Mouse (Mus musculus): ENCODE results near the gene Armh1. TPM values are rescaled to one million over a fixed set of nuclear protein-coding genes. Genes with fewer than 3 reads are reported as not detected.

Armh1 gene
- under 1 TPM; 0.26 to 0.40 TPM for total RNA-seq (2021)
- long read RNA-seq, experiment 1 = 0 reads
- long read RNA-seq, experiment 2, partial matches to known transcripts = 1 of 1 reads
- long read RNA-seq, experiment 2, other reads (novel, unspliced or antisense) = 0 of 1 reads

GRCm38 (mm10) chr4:117251801-117252316 is at the start of gene Armh1, which contains the start of gene Tmem53:
Gene Armh1, minus strand, starts transcription at chr4:117252125.
Gene Tmem53, plus strand, starts transcription at chr4:117251951.
- peak; percentile 71 to 80 for DNase-seq (ENCODE audit: low spot score in 2 of 2)

GRCm38 (mm10) chr4:117299921-117300320 is 48.0 kb upstream of the Armh1 start:
- DNase-seq (ENCODE audit: low spot score in 2 of 2) = no peak

DNA sequence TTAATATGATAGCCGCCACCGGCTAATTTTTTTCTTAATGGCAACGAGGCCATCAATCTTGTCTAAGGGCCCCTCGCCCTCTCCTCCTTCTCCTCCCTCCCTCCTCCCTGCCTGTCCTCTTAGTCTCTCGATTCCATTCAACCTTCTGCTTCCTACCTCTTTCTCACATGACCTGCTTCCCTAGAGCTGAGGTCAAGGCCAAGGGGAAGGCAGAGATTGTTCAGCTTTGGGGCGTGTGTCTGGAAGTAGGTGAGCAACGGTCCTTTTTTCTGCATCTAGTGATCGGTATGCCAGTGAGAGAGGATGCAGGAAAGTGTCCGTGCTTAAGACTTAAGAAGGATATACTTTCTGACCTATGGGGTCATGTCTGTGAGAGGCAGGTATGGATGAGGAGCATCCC is 45.9 kb upstream of the Armh1 start:
- no peak for DNase-seq (ENCODE audit: low spot score in 2 of 2)

GRCm38 (mm10) chr4:117296849-117297593 is 45.1 kb upstream of the Armh1 start:
- DNase-seq (ENCODE audit: low spot score in 2 of 2) = no peak

DNA sequence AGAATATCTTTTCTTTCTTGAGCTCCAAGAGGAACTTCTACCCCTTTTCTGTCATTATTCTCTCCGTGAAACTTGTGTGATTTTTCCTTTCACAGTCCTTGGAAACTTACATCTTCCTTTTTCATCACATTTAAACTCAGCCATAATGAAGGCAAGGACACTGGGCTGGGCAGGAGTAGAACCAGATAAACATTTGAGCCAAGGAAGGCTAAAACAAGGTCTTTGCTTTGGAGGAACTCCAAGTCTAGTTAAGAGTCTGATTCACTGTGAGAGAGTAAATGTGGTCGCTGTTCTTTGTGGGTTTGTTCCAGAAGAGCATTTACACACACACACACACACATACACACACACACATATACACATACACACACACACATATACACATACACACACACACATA is 39.8 kb upstream of the Armh1 start:
- no peak for DNase-seq (ENCODE audit: low spot score in 2 of 2)

- DNase-seq (ENCODE audit: low spot score in 2 of 2) = peak; percentile 73 to 77
Measured at GRCm38 (mm10) chr4:117288927-117289801, 37.2 kb upstream of the Armh1 start.

DNA sequence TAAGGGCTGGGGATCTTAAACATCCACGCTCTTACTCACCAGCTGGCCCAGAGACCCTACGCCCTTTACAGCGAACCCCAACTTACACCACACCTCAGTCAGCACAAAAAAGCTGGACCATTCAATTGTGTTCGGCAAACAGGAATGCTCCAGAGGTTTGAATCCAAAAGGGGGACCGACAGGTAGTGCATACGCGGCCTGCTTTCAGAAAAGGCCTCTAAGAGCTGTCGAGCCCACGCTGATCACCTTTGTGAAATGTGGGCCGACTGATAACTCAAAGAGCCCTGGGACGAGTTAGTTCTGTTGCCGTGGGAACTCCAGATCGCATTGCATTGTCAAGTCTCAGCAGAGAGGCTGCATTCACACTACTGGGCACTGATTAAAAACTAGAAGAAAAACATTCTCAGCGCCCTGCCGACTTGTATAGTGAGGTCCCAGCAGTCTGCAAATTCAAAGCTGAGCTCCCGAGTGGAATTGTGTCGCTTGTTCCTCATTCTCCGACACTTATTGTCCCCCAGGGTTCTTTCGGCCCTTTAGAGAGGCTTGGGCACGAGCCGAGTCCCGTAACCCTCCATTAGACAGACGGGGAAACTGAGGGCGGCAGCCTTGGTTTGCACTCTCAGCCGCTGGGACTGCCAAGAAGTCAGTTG is 36.5 kb upstream of the Armh1 start:
- DNase-seq (ENCODE audit: low spot score in 2 of 2) = no peak

- no peak for DNase-seq (ENCODE audit: low spot score in 2 of 2)
Measured at GRCm38 (mm10) chr4:117284363-117284762, 32.4 kb upstream of the Armh1 start.

DNA sequence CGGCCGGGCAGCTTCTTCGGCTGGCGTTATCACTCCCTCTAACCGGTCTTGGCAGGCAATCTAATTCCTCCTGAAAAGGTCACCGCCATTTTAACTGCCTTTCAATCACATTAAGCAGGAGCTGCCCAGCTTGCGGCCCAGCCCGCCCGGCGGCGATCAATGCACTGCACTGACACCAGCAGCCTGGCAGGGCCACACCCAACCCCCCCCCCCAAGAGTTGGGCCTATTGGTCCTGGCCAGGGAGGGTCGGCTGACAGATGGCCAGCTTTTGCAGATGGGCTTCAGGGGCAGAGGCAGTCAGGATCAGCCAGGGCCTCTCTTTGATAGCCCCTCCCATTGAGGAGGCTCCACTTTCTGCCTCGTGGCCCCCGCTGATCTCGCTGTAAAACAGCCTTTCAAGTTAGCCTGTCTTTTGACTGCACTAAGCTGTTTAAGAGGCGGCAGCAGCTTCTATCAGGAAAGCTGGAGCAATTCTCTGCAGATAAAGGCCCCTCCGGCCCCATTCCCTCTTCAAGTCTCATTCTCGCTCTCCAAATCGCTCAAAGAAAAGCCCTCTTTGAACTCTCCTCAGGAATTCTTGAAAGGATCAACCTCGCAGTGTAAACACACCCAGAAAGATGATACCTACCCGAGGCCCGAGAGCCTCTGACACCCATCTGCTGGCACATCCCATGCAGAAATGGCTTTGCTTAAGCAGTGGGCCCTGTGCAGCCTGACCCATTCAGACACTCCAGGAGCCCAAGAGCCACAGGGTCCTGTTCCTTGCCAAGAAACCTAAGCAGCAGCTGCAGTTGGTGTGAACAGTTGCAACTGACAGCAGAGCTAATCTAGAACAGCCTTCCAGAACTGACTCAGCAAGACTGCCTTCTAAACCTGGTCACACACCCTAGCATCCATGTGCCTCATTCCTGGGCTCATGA is 31.6 kb upstream of the Armh1 start:
- DNase-seq (ENCODE audit: low spot score in 2 of 2) = no peak

- no peak for DNase-seq (ENCODE audit: low spot score in 2 of 2)
Measured at GRCm38 (mm10) chr4:117281090-117281845, 29.3 kb upstream of the Armh1 start.

DNA sequence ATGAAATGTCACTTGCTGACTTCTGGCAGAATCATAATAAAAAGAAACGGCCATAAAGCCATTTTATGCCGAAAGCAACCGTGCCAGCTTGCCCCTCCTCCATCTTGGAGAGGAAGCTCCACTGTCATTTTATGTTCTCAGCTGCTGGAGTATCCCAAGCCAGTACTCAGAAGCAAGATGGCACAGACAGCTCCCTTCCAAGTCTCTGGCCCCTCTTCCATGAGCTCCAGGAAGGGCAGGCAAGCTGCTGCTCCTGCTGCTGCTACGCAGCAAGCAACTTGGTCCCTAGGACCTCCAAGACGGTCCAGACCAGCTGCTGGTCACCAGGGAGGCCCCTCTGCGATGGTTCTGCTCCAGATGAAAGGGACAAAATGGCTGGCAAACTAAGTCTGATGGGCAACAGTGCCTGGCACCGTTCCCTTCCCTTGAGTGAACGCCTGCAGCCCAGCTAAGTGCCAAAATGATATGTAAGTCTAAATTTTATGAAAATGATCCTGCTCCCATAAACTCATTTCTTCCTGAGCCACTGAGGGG is 28.5 kb upstream of the Armh1 start:
- DNase-seq (ENCODE audit: low spot score in 2 of 2) = no peak

DNA sequence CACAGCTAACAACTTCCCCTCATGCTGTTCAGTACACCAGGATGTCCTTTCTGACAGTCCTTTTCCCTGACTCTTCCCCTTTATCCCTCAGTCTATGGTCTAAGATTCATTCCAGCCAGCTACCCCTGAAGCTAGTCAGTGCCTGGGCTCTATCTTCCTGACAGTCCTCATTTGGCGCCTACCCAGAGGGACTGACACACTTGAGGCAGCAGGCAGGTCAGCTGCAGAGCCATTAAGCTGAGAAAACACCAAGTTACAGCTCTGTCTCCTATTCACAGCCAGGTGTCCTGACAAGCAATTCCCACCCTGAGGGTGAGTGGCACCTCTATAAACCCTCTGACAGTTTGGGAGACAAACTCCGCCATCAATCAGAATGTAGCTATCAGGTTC is 27.3 kb upstream of the Armh1 start:
- DNase-seq (ENCODE audit: low spot score in 2 of 2) = no peak

- DNase-seq (ENCODE audit: low spot score in 2 of 2) = no peak
Measured at GRCm38 (mm10) chr4:117278381-117279252, 26.7 kb upstream of the Armh1 start.

DNA sequence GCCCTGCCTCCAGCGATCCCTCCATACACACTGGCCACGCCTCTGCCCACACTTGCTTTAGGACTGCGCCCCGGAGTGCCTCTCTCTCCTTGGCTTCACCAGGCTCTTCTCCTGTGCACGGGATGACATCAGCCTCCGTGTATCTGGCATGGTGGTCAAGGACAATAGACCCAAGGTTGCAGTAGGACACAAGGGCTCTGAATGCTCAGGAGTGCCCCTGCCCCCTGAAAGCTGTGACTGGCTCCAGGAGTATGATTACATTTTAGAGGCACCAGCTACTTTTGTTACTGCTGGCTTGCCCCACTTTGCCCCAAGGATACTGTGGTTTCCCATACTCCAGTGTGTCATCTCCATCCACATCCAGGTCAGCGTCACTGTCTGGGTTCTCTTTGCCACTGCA is 25.8 kb upstream of the Armh1 start:
- DNase-seq (ENCODE audit: low spot score in 2 of 2) = no peak

GRCm38 (mm10) chr4:117277021-117277420 is 25.1 kb upstream of the Armh1 start:
- no peak for DNase-seq (ENCODE audit: low spot score in 2 of 2)

DNA sequence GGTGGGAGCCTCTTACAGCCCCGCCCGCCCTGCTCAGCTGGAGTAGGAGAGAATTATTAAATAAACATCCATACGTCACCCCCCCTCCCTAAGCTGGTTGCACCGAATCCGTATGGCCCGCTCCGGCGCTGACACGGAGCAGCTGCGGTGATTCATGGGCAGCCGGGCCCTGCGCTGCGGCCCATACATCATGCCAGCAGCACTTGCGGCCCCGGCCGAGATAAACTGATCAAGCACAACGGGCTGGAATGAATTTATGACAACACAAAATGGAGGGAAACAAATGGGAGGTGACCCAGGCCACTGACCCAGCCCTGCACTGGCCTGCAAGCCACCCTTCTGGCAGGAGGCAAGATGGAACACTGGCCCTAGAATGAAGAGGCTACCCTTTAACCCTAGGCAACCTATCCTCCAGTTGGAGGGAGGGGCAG is 24.4 kb upstream of the Armh1 start:
- DNase-seq (ENCODE audit: low spot score in 2 of 2) = no peak

DNA sequence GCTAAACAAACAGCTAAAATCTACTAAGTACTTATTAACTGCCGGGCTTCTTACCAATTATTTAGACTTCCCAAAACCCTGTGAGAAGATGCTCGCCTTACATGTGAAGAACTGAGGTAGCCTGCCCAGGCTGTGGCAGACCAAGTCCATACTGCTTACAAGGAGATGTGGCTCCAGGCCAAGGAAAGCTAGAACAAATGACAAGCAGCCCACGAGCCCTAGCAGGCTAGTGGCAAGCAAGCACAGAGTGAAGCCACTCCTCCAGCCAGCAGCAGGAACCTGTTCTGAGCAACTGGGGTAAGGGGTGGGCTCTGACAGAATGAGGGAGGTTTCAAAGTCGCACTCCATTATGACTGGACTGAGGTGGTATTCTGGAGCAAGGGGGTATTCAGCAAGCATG is 22.8 kb upstream of the Armh1 start:
- DNase-seq (ENCODE audit: low spot score in 2 of 2) = no peak

DNA sequence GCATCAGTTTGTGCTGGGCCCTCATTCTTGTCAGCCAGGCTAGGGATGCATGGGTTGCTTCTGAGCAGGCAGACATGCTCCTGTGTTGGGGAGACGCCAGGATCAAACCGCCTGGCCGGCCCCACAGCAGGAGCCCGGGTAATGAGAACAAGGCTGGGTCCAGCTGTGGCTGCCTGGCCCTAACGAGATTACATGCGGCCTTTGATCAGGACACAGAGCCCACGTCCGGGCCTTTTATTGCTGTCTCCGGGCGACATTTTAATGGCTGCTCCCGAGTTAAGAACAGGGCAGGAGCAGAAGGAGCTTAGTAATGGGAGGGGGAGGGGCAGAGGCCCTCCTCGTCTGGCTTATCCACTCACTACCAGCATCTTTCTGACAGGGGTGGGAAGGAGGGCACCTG is 20.5 kb upstream of the Armh1 start:
- no peak for DNase-seq (ENCODE audit: low spot score in 2 of 2)
